Mouse (Mus musculus) urinary bladder, postnatal 10 days (tissue): ENCODE data around the gene Clec12b.
"Not testable (repeated sequence)": the region's sequence is repeated elsewhere in the genome, so short reads cannot be mapped to it uniquely, and the experiment has no call there.

Source experiments
- DNase-seq: peaks from one replicate; pipeline ENCODE4 v3.0.0; 2022; ENCODE audit warnings: low spot score

The Clec12b gene

DNA sequence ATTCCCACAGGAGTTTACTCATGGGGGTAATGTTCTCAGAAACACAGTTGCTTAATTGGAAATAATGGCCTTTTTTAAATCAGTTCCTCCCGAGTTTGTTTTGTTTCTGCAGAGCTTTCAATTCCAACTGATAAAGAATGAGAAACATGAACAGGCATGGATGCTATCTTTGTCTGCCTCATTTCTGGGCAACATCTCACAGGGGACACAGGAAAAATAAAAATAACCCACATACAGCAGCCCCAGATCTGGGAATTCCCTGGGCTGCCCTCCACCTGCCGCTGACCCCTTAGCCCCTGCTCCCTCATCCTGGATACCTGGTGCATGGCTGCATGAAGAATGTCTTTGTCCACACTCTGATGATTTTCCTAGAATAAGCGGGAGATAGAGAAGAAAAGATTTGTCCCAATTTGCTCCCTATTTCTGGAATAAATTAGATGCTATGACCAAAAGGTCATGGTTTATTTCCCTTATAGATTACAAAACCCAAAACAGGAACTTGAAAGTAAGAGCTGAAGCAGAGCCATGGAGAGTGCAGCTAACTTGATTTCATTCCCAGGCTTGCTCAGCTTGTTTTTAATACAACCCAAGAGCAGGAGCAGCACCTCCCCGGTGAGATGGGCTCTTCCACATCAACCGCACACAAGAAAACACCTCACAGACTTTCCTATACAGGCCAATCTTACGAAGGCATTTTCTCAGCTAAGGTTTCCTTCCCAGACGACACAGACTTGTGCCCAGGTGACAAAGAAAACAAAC, 16.1 kb downstream of the Clec12b start:
- DNase-seq: no peak

DNA sequence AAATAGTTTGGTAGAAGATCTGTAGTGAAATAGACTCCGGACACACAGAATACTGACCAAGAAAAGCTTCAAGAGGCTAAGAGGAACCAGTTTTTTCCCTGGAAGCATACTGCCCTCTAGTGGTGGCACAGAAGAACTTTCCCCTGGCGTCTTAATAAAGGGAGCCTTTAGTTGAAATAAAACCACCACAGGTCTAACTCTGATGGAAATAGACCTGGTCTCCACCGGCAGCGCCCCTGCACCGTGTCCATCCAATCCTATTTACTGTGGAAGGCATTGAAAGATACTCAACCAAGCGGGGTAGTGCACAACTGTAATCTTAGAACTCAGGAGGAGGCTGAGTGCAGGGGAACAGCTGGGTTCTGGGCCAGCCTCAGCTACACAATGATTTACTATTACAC, 19.7 kb downstream of the Clec12b start:
- no peak for DNase-seq

DNA sequence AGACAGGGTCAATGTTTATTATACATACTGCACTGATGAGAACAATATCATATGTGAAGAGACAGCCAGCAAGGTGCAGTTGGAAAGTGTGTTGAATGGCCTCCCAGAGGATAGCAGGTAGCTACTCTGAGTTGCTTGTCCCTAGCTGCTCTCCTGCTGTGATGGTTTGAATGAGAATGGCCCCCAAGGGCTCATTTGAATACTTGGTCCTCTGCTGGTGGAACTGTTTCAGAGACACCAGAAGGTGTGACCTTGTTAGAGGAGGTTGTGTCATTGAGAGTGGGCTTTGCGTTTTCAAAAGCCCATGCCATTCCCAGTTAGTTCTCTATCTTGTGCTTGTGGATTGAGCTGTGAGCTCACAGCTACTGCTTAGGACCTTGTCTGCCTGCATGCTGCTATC, 21.7 kb downstream of the Clec12b start:
- DNase-seq: no peak

DNA sequence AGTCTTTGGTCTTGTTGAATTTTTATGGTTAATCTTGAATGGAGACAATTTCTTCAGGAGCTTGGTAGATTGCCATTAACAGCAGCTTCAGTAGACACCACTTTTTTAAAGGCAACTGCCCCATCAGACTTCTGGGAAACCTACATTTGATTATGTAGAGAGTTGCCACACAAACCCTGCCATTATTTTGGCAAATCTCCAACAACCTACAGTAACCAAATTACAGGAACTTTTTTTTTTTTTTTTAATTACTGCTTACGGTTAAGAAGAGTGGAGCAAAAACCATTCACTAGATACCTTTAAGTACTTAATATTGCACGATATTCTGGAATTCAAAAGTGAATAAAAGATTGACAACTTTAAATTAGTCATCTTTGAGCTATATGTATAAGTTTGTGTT, 26.2 kb downstream of the Clec12b start:
- DNase-seq: no peak

DNA sequence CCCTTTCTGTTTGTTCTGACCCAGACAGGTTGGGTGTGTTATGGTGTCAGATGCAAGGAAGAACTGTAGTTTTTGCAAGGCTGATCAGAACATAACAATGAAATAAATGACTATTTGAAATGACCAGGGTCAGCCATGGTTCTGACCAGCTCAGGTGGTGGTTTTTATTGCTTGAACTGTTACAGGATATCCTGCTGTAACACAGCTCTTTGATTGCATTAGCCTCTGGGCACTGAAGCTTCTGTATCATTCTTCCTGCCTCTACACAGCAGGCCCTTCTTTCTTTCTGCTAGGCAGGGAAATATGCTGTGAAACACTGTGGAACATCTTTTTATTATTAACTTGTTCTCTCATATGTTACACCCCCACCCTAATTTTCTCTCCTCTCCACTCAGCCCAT, 29.2 kb downstream of the Clec12b start:
- DNase-seq: no peak

DNA sequence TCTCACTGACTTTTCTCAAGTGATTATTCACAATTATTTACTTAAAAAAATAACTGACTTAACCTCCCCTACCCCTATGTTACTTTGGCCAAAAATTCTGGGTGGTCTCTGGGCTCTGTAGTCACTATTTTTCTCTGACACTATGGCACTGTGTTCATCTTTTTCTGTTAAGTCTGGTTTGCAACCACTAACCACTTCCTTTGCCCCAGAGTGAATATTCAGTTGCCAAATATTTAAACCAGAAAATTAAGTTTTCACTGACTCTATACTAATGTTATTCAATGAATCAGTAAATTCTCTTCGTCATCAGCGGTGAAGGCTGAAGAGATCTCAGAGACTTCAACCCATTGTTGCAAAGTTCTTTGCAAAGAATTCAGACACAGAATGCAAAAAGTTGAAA, 29.9 kb downstream of the Clec12b start:
- DNase-seq: no peak

DNA sequence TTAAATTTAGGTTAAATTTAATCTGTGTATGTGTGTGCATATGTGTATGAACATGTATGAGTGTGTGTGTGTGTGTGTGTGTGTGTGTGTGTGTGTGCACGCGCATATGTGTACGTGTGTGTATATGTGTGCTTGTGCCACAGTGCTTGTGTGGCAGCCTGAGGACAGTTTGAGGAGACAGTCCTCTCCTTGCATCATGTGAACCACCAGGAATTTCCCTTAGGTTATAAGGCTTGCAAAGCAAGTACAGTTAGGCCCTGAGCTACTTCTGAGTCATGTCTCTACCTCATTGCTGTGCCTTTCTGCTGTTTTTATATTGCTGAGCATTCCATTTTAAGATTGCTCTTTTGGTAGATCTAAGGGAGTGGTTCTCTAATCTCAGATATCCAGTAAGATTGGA, 34.6 kb downstream of the Clec12b start:
- no peak for DNase-seq

DNA sequence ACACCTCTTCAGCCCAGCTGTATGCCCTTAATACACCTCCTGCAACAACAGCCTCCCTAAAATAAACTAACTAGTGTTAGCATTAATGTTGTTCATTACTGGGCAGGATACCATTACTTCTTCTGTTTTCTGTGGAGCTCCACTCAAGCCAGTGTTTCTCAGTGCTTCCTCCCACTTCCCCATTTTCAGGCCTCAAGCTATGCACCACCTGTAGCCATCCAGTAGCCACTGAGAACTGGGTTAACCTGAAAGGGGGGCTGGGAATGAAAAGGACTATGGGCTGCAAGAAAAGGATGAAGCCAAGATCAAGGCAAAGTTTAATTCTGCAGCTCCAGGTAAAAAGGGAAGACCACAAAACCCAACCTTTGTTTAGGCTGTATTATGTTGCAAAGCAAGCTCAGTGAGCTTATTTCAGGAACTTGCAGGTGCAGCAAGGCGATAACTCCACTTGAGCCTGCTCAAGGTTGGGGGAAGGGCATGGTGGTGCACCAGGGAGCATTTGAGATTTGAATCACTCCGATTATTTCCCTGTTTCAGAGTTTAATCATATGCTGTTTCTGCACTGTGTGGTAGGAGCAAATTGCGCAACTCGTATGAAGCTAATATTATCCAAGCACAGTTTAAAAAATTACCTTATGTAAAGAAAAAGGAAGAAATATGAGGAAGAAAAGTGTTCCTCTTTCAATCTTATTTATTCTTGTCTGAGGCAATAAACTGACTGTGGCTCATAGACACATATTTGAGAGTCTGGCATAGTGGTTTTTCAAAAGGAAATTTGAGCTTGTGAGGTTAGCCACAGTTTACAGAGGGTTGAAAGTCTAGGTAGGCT, 35.9 kb downstream of the Clec12b start:
- no peak for DNase-seq

DNA sequence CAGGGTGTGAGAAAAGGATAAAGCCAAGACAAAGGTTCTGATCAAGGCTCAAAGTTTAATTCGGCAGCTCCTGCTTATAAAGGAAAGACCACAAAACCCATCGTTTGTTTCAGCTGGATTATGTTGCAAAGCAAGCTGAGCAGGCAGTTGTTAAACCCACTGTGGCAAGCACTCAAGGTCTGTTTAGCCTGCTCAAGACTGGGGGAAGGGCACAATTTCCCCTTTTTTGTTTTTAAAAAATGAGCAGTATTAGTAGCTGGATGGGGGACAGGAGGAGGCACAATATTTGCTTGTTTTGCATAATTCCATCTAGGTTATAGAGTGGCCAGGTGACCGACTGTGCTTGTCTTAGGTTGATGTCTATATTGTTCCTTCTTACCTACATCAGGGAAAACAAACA, 41.3 kb downstream of the Clec12b start:
- DNase-seq: no peak

DNA sequence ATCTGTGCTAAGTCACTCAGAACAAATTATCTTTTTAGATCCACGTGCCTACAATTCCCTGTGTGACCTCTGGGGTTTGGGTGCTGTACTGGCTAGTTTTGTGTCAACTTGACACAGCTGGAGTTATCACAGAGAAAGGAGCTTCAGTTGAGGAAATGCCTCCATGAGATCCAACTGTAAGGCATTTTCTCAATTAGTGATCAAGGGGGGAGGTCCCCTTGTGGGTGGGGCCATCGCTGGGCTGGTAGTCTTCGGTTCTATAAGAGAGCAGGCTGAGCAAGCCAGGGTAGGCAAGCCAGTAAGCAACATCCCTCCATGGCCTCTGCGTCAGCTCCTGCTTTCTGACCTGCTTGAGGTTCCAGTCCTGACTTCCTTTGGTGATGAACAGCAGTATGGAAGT, 43.3 kb downstream of the Clec12b start, which contains the start of gene Clec12a:
Gene Clec12a, plus strand, starts transcription at position 301 of the 400 bp plus-strand sequence.
- DNase-seq: not testable (repeated sequence)

DNA sequence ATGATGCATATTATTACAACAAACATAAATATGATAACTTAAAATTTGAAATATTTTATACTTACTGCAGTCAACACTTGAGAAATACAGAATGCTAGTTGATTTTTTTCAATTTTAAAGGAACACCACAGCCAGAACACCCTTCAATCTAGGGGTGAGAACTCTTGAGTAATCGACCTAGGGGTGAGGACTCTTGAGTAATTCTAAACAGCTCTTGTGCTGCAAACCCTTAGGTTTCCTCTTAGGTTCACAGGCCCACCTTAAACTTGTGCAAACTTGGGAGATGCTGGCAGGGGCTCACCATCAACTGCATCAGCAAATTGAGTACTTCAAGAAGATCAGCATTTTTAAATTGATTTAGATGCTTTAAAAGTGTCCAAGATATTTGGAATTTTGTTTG, 47.9 kb downstream of the Clec12b start:
- no peak for DNase-seq

DNA sequence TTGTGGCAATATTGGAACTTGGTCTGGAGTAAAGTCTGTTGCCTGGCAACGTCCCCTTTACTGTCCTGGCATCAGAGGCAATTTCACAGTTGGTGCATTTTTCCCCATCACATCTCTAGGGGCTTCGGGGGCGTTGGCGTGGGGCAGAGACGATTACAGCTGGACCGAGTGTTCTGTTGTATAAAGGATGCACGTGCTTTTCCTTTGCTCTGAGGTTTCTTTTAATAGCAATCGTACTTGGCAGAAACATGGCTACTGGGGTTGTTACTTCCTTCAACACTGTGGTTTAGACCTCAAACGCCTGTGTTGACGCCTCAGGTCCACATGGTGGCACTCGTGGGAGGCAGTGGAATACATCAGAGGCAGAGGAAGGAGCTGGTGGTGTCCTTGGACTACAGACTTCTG, 52.0 kb downstream of the Clec12b start:
- no peak for DNase-seq

DNA sequence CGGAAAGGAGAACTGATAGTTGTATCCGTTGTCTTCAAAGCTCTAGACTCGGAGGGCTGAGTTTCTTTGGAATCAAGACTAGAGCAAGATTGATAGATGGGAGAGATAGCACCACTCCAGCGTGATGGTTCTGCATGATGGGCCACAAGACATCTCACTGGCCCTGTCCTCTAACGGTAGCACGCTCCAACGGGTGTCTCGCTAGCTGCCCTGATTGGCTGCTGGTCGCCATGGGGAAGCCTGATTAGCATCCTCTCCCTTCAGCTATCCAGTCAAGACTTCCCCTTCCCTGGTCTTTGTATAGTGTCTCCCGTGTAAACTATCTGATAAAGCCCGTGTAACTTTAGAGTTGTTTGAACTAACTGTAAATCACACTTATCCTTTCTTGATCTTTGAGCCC, 54.1 kb downstream of the Clec12b start, which contains the start of gene 4922502D21Rik:
Gene 4922502D21Rik, minus strand, starts transcription at position 187 of the 400 bp plus-strand sequence.
- DNase-seq: no peak

DNA sequence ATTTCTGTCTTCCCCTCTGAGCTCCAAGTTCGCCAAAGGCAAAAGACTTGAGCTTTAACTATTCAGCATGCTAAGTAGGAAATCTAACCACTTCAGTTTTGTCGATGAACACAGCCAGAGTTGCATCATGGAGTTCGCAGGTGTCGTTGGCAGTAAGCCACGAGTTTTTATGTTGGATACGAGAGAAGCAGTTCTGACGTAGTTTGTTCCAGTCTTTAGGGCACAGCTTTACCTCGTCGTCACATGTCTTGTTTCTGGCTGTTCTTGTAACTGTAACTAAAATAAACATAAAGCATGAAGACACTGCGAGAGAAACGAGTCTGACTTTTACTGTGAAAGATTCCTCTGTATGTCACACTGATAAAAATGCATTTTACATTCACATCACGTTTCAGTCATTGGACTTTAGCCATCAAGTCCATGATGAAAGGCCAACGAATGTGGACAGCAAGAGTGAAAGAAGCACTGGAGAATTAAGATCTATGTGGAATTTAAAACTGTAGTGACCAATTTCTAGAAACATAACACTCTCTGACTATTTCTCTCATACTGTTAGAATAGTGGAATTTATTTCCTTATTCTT, 59.0 kb downstream of the Clec12b start:
- DNase-seq: no peak

DNA sequence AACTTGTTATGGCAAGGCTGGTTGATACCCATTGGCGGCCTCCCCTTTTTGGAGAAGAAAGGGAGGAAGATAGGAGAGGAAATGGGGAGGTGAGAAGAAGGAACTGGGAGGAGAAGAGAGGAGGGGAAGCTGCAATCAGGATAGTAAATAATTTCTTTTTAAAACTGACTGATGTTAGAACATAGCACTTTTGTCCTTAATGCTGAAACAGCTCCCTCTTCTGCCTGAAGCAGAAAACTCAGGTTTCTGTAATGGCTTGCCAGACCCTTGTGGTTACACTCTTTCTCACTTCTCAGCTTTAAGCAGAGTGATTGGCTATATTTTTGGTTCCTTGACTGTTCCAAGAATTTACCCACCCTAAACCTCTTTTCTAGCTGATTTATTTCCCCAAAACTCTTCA, 59.7 kb downstream of the Clec12b start:
- DNase-seq: no peak
